Mouse (Mus musculus): Measurements from ENCODE around the gene Mvb12a. TPM values are rescaled to one million over a fixed set of nuclear protein-coding genes. Genes with fewer than 3 reads are reported as not detected.

Gene Mvb12a
- polyA plus RNA-seq, 1 experiment, result 100 TPM

DNA sequence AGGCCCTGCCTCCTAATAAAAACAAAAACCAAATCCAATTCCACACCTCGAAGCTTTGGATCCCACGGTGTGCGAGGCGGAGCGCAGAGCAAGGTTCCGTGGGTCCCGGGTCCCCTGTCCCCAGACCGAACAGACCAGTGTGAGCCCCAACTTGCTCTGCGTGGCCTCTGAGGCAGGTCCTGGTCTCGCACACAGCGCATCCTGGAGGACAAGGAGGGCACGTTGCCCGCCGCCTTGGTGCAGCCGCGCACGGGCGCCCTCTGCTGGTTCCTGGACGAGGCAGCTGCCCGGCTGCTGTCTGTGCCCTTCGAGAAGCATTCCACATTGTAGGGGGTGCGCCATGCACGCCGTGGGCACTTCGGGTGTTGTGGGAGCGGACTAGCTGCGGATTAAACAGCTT lies 53.1 kb downstream of the Mvb12a start:
- no peak overlapping the region for H3K27ac ChIP-seq (ENCODE audit: insufficient read depth, low read length)
- H3K4me3 ChIP-seq (ENCODE audit: insufficient read depth, low read length), result peak overlapping the region; percentile 13
- TF ChIP-seq POLR2A (IDR thresholded peaks at IDR 0.05; ENCODE audit: extremely low read depth, insufficient read depth, low read length) (peak; percentile 36; the same call in 1 of the 2 replicates), CTCF (IDR thresholded peaks at IDR 0.05; ENCODE audit: extremely low read depth, insufficient read depth, low read length) (peak; percentile 93)
- H3K4me1 ChIP-seq (ENCODE audit: control insufficient read depth, insufficient read depth, low read length), result peaks cover 3% of the 10 kb centered on the region

DNA sequence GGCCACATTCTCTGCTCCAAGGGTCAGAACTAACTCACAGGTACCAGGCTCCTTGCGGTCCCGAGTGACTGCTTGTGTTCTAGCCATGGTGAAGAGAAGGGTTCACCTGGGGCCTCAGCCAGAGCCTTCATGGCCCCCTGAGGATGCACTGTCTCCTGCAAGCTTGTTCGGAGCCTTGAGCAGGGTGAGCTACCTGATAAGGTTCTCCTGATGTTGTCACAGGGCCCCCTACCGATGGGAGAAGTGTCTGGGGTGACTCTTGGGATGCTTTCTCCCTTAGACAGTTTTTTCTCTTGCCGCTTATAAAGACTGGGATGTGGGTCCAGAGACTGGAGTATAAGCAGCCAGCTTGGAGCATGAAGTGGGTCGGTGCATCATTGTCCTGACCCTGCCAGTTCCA lies 53.7 kb downstream of the Mvb12a start:
- TF ChIP-seq POLR2A (IDR thresholded peaks at IDR 0.05; ENCODE audit: extremely low read depth, insufficient read depth, low read length) (no peak), CTCF (IDR thresholded peaks at IDR 0.05; ENCODE audit: extremely low read depth, insufficient read depth, low read length) (no peak)
- H3K4me1 ChIP-seq (ENCODE audit: control insufficient read depth, insufficient read depth, low read length), result peaks cover 3% of the 10 kb centered on the region
- no peak overlapping the region for H3K27ac ChIP-seq (ENCODE audit: insufficient read depth, low read length)
- H3K4me3 ChIP-seq (ENCODE audit: insufficient read depth, low read length), result no peak overlapping the region

DNA sequence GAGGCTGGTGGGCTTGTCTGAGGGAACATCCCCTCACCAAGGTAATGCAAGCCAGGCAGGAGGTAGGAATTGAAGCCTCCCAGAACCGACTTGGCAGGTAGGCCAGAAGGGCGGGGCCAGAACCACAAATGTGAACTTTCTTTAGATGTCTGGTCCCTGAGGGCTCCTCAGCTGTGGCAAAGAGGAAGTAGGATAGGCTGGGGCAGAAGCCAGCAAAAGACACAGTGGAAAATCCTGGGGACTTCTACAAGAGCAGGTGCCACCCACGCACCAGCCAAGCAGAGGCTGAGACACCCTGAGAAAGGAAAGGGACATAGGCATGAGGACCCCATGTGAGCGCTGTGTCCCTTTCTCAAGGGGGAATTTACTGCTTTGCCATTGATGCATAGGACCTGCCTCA lies 54.1 kb downstream of the Mvb12a start:
- Histone ChIP-seq H3K4me1 (ENCODE audit: control insufficient read depth, insufficient read depth, low read length) (peaks cover 3% of the 10 kb centered on the region), H3K4me3 (ENCODE audit: insufficient read depth, low read length) (no peak overlapping the region), H3K27ac (ENCODE audit: insufficient read depth, low read length) (no peak overlapping the region)
- TF ChIP-seq CTCF (IDR thresholded peaks at IDR 0.05; ENCODE audit: extremely low read depth, insufficient read depth, low read length) (no peak), POLR2A (IDR thresholded peaks at IDR 0.05; ENCODE audit: extremely low read depth, insufficient read depth, low read length) (no peak)

GRCm38 (mm10) chr8:71597451-71597850 lies 54.7 kb downstream of the Mvb12a start, which contains the start of gene Fam129c:
Gene Fam129c (plus strand): TSS chr8:71597648.
- H3K27ac ChIP-seq (ENCODE audit: insufficient read depth, low read length), result no peak within 1 kb of the TSS
- peaks cover 3% of the 10 kb centered on the region for H3K4me1 ChIP-seq (ENCODE audit: control insufficient read depth, insufficient read depth, low read length)
- no peak for TF ChIP-seq CTCF (IDR thresholded peaks at IDR 0.05; ENCODE audit: extremely low read depth, insufficient read depth, low read length)
- TF ChIP-seq POLR2A (IDR thresholded peaks at IDR 0.05; ENCODE audit: extremely low read depth, insufficient read depth, low read length), result no peak
- no peak within 1 kb of the TSS for H3K4me3 ChIP-seq (ENCODE audit: insufficient read depth, low read length)

Other genes starting within 250 kb of the Mvb12a start
- gene Use1, start 176.1 kb upstream of the Mvb12a start, polyA plus RNA-seq (2012; rRNA removed), result 181 and 187 TPM in 2 replicates
- 13.5 and 13.6 TPM in 2 replicates for gene Ocel1, start 171.6 kb upstream of the Mvb12a start, polyA plus RNA-seq (2012; rRNA removed)
- gene Nr2f6, start 161.0 kb upstream of the Mvb12a start, polyA plus RNA-seq (2012; rRNA removed), result 38.9 and 40.8 TPM in 2 replicates
- gene Ushbp1, start 147.1 kb upstream of the Mvb12a start, polyA plus RNA-seq (2012; rRNA removed), result 9.0 and 10.9 TPM in 2 replicates
- gene Babam1, start 146.1 kb upstream of the Mvb12a start, polyA plus RNA-seq (2012; rRNA removed), result 132 and 137 TPM in 2 replicates
- gene Ankle1, start 136.9 kb upstream of the Mvb12a start, polyA plus RNA-seq (2012; rRNA removed), result 0.45 and 0.96 TPM in 2 replicates
- gene Abhd8, start 79.3 kb upstream of the Mvb12a start, polyA plus RNA-seq (2012; rRNA removed), result 475 and 506 TPM in 2 replicates
- gene Mrpl34, start 78.0 kb upstream of the Mvb12a start, polyA plus RNA-seq (2012; rRNA removed), result 47.8 and 50.0 TPM in 2 replicates
- gene Dda1, start 73.7 kb upstream of the Mvb12a start, polyA plus RNA-seq (2012; rRNA removed), result 115 and 126 TPM in 2 replicates
- gene Ano8, start 57.0 kb upstream of the Mvb12a start, polyA plus RNA-seq (2012; rRNA removed), result 69.2 and 75.1 TPM in 2 replicates
- 35.0 and 37.4 TPM in 2 replicates for gene Gtpbp3, start 54.8 kb upstream of the Mvb12a start, polyA plus RNA-seq (2012; rRNA removed)
- 11.0 and 11.9 TPM in 2 replicates for gene Plvap, start 31.2 kb upstream of the Mvb12a start, polyA plus RNA-seq (2012; rRNA removed)
- not detected in 2 replicates for gene Ccdc194, start 17.2 kb upstream of the Mvb12a start, polyA plus RNA-seq (2012; rRNA removed)
- 20.0 and 20.5 TPM in 2 replicates for gene Bst2, start 5.5 kb upstream of the Mvb12a start, polyA plus RNA-seq (2012; rRNA removed)
- gene Tmem221, start 15.9 kb downstream of the Mvb12a start, polyA plus RNA-seq (2012; rRNA removed), result 0.19 and 0.30 TPM in 2 replicates
- 0.04 and 0.08 TPM in 2 replicates for gene Nxnl1, start 23.7 kb downstream of the Mvb12a start, polyA plus RNA-seq (2012; rRNA removed)
- 146 and 167 TPM in 2 replicates for gene Slc27a1, start 26.0 kb downstream of the Mvb12a start, polyA plus RNA-seq (2012; rRNA removed)
- 34.3 and 35.4 TPM in 2 replicates for gene Pgls, start 49.3 kb downstream of the Mvb12a start, polyA plus RNA-seq (2012; rRNA removed)
- 2.8 and 3.4 TPM in 2 replicates for gene Fam129c, start 54.7 kb downstream of the Mvb12a start, polyA plus RNA-seq (2012; rRNA removed)
- gene Colgalt1, start 68.1 kb downstream of the Mvb12a start, polyA plus RNA-seq (2012; rRNA removed), result 100 and 104 TPM in 2 replicates
- gene Unc13a, start 128.8 kb downstream of the Mvb12a start, polyA plus RNA-seq (2012; rRNA removed), result 199 and 221 TPM in 2 replicates
- gene Jak3, start 133.4 kb downstream of the Mvb12a start, polyA plus RNA-seq (2012; rRNA removed), result 6.0 and 6.1 TPM in 2 replicates
- 1.4 and 1.6 TPM in 2 replicates for gene Insl3, start 146.3 kb downstream of the Mvb12a start, polyA plus RNA-seq (2012; rRNA removed)
- 0.74 and 0.86 TPM in 2 replicates for gene B3gnt3, start 158.9 kb downstream of the Mvb12a start, polyA plus RNA-seq (2012; rRNA removed)
- gene Fcho1, start 182.8 kb downstream of the Mvb12a start, polyA plus RNA-seq (2012; rRNA removed), result 218 and 247 TPM in 2 replicates